In genomic region chr10:36631746-36632145, GRCm38 (mm10) we compare ENCODE assay signal across 22 mouse cellular contexts.
DNase-seq lines count a peak whose midpoint lies in the region; ATAC-seq lines count a peak whose summit lies in the region.
"Had no signal": no experiment of that assay in that cellular context is flagged by ENCODE, and none has a peak within 500 bp of the region (broad histone marks: within the 10 kb centered on the region; RNA-seq: fewer than 3 reads in every experiment).

No protein-coding gene starts in this region.

- no peaks in the 10 kb centered on the region for H3K27me3 ChIP-seq in liver, embryonic 11.5 days (replicated peaks; ENCODE audit: control insufficient read depth, insufficient read depth, low read length)
- H3K27me3 ChIP-seq: CH12.LX, Patski had no signal

- no peak overlapping the region for H3K4me2 ChIP-seq in liver, embryonic 11.5 days

- 68% methylated on average over 1 of the region's 1 CpGs for WGBS in liver, embryonic 11.5 days

- H3K4me1 ChIP-seq in liver, embryonic 11.5 days (replicated peaks; ENCODE audit: control insufficient read depth, insufficient read depth, low read length) = no peaks in the 10 kb centered on the region

- H3K36me3 ChIP-seq in liver, embryonic 11.5 days (ENCODE audit: control insufficient read depth, insufficient read depth, low read length) = no peaks in the 10 kb centered on the region
- H3K36me3 ChIP-seq: G1E had no signal

- peak; percentile 93 for ATAC-seq in frontal cortex, adult (ENCODE audit: low TSS enrichment)
- ATAC-seq in liver, embryonic 11.5 days (replicated peaks; ENCODE audit: low FRiP score) = no peak
- ATAC-seq: activated CD4-positive, CD25-positive, alpha-beta regulatory T cell, adult 4 months; CD4-positive, CD25-positive, alpha-beta regulatory T cell, adult 4 months; Patski had no signal

- no peak for DNase-seq in frontal cortex, postnatal 14 days (ENCODE audit: low spot score in 2 of 2)
- peak; percentile 52 for DNase-seq in brain, adult 2 months (ENCODE audit: low read depth, low spot score)
- peak; percentile 34 for DNase-seq in telencephalon, adult 2 months (ENCODE audit: low read depth, low spot score)
- DNase-seq in liver, embryonic 11.5 days (ENCODE audit: low spot score) = no peak
- DNase-seq in testis, postnatal 10 days (ENCODE audit: low spot score) = no peak
- DNase-seq: adrenal gland, adult 2 months; adrenal gland, adult 8-10 months; adrenal gland, postnatal 10 days; adrenal gland, postnatal 14 days; adrenal gland, postnatal 25 days; adrenal gland, postnatal 36 days; B cell, adult 2 months; cerebellum, adult 11 months; cerebellum, adult 11-12 months; cerebellum, adult 18-20 months; cerebellum, adult 2 months had no signal

- H3K4me3 ChIP-seq in liver, embryonic 11.5 days (ENCODE audit: low read depth, low read length) = no peak overlapping the region

- H3K9me3 ChIP-seq in liver, embryonic 11.5 days (ENCODE audit: control insufficient read depth, low read length) = no peaks in the 10 kb centered on the region
- H3K9me3 ChIP-seq: G1E had no signal

- H3K9ac ChIP-seq in liver, embryonic 11.5 days (ENCODE audit: low read depth, low read length) = no peak overlapping the region

- no peak overlapping the region for H3K27ac ChIP-seq in liver, embryonic 11.5 days (ENCODE audit: low read depth, low read length)

Comparison
In these comparisons a context has a peak if more than half of its experiments do, and no peak if none do; other contexts are left out.
1. DNase-seq: peak in brain, adult 2 months (single experiment) and telencephalon, adult 2 months (single experiment); none in frontal cortex, postnatal 14 days (0 of 2), liver, embryonic 11.5 days (single experiment) and testis, postnatal 10 days (single experiment).